Mouse (Mus musculus) hindbrain, postnatal 0 days (tissue): ENCODE measurements around the gene Zbtb34. TPM values are rescaled to one million over a fixed set of nuclear protein-coding genes. Genes with fewer than 3 reads are reported as not detected.

Experiments
- ATAC-seq: fragments of 200-750 bp; cut with Nextera tagmentation; 2 replicates; pipeline ENCODE4 v1.8.0; 2017; ENCODE audit warnings: mild to moderate bottlenecking, moderate TSS enrichment, moderate library complexity
- DNase-seq: peaks from one replicate; pipeline ENCODE4 v3.0.0-alpha.2; 2015; ENCODE audit warnings: low spot score
- H3K27ac ChIP-seq: fragments of 300-500 bp; sonication (generic); 2 replicates; pipeline ENCODE4 v1.5.1; 2014; ENCODE audit warnings: mild to moderate bottlenecking
- H3K27me3 ChIP-seq: fragments of 300-500 bp; sonication (generic); 2 replicates; pipeline ENCODE4 v1.6.1; 2014; ENCODE audit warnings: low read length, mixed read lengths; ENCODE audit not compliant: insufficient read depth
- H3K36me3 ChIP-seq: fragments of 300-500 bp; sonication (generic); 2 replicates; pipeline ENCODE4 v1.6.1; 2014; ENCODE audit warnings: low read length, mixed read lengths; ENCODE audit not compliant: insufficient read depth
- H3K4me1 ChIP-seq: fragments of 300-500 bp; sonication (generic); 2 replicates; pipeline ENCODE4 v1.6.1; 2014; ENCODE audit warnings: antibody characterized with exemption, low read length, mixed read lengths; ENCODE audit not compliant: insufficient read depth
- H3K4me2 ChIP-seq: fragments of 300-500 bp; sonication (generic); 2 replicates; pipeline ENCODE4 v1.6.1; 2014; ENCODE audit warnings: low read depth, mild to moderate bottlenecking, low read length, moderate library complexity, mixed read lengths
- H3K4me3 ChIP-seq: fragments of 300-500 bp; sonication (generic); 2 replicates; pipeline ENCODE4 v1.5.1; 2014; ENCODE audit warnings: low read length
- H3K9ac ChIP-seq: fragments of 300-500 bp; sonication (generic); replicated peaks from 2 replicates; pipeline ENCODE4 v1.6.1; 2014; ENCODE audit warnings: mild to moderate bottlenecking, low read length, moderate library complexity, mixed read lengths
- H3K9me3 ChIP-seq: fragments of 300-500 bp; sonication (generic); 2 replicates; pipeline ENCODE4 v1.6.1; 2016; ENCODE audit warnings: low read length, mixed read lengths
- CTCF ChIP-seq: IDR thresholded peaks from 2 replicates; pipeline ENCODE4 v1.5.1; 2016; ENCODE audit warnings: antibody characterized with exemption, control low read depth, low read depth
- WGBS: fragments of 180-500 bp; shearing (Covaris S2); extraction: QIAGEN DNeasy Blood & Tissue Kit; methylation state at CpG from one replicate; pipeline ENCODE4 v1.1.7; 2014; 5-methylcytosine and 5-hydroxymethylcytosine counted together
- polyA plus RNA-seq: library from polyadenylated mRNA; unstranded; fragments of >200 nt; fragmentation: Nextera tagmentation; extraction: Ambion mirVana; gene quantifications from 2 replicates; pipeline ENCODE4 v1.2.1, GENCODE M21; 2015
- total RNA-seq: library from RNA; depleted of rRNA; stranded (reverse); fragments of >200 nt; gene quantifications from 2 replicates; pipeline ENCODE4 v1.2.3, GENCODE M21; 2014

Zbtb34 gene
- total and polyA plus RNA-seq, 2 experiments from 2014 or later = 3.1 to 20.6 TPM

DNA sequence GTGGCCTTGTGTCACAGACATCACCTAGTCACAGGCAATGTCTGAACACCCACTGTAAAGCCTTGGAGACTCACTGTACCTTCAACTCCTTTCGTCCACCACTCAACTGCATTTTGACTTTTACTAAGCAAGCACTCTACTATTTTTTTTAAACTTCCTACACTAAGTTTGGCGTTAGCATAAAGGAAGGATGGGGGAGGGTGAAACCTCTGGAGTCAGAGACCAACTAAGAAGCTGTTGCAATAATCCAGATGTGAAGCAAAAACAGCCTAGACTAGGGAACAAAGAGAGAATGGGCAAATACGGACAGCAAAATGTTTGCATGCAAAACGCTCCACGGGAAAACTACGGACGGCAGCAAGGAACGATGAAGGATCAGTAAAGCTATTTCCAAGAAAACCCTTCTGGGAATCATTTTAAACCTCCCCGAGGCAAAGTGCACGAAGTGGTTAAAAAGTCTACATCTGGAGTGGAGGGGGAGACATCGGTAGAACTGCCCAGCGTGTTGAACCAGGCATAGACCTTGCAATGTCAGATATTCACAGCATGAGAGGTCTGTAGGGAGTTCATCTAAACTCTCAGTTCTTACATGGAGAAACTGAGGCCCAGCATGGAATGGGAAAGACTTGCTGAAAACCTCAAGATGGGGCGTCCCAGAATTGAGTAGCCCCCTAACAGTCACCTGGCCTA, 898 bp downstream of the Zbtb34 start:
- Histone ChIP-seq H3K36me3 (peaks cover 4% of the 10 kb centered on the region; the same call in 1 of the 2 replicates), H3K9me3 (no peaks in the 10 kb centered on the region), H3K4me1 (peaks cover 11% of the 10 kb centered on the region; the same call in 1 of the 2 replicates), H3K4me3 (peak overlapping the region; percentile 97), H3K27me3 (no peaks in the 10 kb centered on the region), H3K4me2 (peak overlapping the region; percentile 96), H3K9ac (peak overlapping the region; percentile 94), H3K27ac (peak overlapping the region; percentile 69; the same call in 1 of the 2 replicates)
- TF ChIP-seq CTCF = no peak
- 7% methylated on average over 13 of the region's 13 CpGs for WGBS
- no peak for DNase-seq
- ATAC-seq = no peak

DNA sequence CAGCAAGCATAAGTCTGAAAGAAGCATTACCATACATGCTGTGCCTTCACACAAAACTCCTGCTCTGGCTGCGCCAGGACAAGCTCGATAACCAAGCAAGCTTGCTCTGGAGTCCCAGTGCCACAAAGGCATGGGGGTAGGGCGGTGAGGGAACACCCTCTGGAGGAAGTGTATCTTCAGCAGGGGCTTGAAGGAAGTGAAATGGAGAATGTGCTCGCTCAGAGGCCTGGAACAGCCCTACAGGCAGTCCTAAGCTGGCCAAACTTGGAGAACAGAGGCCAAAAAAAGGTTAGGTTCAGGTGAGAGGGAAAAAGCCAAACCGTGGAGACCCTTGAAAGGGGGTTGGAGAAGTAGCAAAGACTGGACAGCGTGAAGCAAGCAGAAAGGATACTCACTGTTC, 1.8 kb downstream of the Zbtb34 start:
- Histone ChIP-seq H3K4me2 (peak overlapping the region; percentile 96), H3K4me1 (peaks cover 9% of the 10 kb centered on the region; the same call in 1 of the 2 replicates), H3K9me3 (no peaks in the 10 kb centered on the region), H3K36me3 (peaks cover 4% of the 10 kb centered on the region; the same call in 1 of the 2 replicates), H3K27ac (0 out of 2 replicates have a peak overlapping the region, but pooled peaks have one; percentile 2), H3K27me3 (no peaks in the 10 kb centered on the region), H3K9ac (no peak overlapping the region), H3K4me3 (peak overlapping the region; percentile 4; the same call in 1 of the 2 replicates)
- TF ChIP-seq CTCF = no peak
- no peak for DNase-seq
- WGBS = 44% methylated on average over 6 of the region's 6 CpGs
- no peak for ATAC-seq

- WGBS = 57% methylated on average over 10 of the region's 10 CpGs
- Histone ChIP-seq H3K27me3 (no peaks in the 10 kb centered on the region), H3K4me1 (peaks cover 9% of the 10 kb centered on the region; the same call in 1 of the 2 replicates), H3K9me3 (no peaks in the 10 kb centered on the region), H3K4me2 (no peak overlapping the region), H3K4me3 (no peak overlapping the region), H3K36me3 (peaks cover 4% of the 10 kb centered on the region; the same call in 1 of the 2 replicates), H3K27ac (no peak overlapping the region), H3K9ac (no peak overlapping the region)
- ATAC-seq (no peak), DNase-seq (no peak)
- TF ChIP-seq CTCF = no peak
Observed at GRCm38 (mm10) chr2:33426640-33427398, 4.3 kb downstream of the Zbtb34 start.

GRCm38 (mm10) chr2:33417454-33417853, 13.7 kb downstream of the Zbtb34 start:
- H3K4me2 ChIP-seq = no peak overlapping the region
- ATAC-seq (no peak), DNase-seq (no peak)
- no peak overlapping the region for H3K27ac ChIP-seq
- H3K9ac ChIP-seq = no peak overlapping the region
- TF ChIP-seq CTCF = no peak
- no peaks in the 10 kb centered on the region for H3K9me3 ChIP-seq
- WGBS = 86% methylated on average over 4 of the region's 4 CpGs
- H3K4me3 ChIP-seq = no peak overlapping the region
- H3K27me3 ChIP-seq = no peaks in the 10 kb centered on the region
- H3K36me3 ChIP-seq = no peaks in the 10 kb centered on the region
- no peaks in the 10 kb centered on the region for H3K4me1 ChIP-seq

DNA sequence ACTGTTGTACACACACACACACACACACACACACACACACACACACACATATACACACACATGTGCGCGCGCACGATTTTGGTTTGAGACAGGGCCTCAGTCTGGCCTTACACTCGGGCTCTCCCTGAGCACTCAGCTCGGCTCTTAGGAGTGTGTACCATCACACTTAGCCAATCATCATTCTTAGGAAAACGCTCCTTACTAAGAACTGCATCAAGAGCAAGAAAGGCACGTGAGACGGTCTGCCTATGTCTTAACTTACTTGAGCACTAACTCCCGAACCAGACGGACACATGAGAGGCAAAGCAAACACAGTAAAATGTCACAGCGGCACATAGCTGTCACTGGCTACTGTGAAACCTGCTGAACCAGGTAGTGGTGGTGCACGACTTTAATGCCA, 17.1 kb downstream of the Zbtb34 start:
- no peak overlapping the region for H3K9ac ChIP-seq
- peaks cover 19% of the 10 kb centered on the region; the same call in 1 of the 2 replicates for H3K36me3 ChIP-seq
- H3K4me2 ChIP-seq = no peak overlapping the region
- H3K27me3 ChIP-seq = no peaks in the 10 kb centered on the region
- no peak for ATAC-seq
- no peak for TF ChIP-seq CTCF
- H3K4me1 ChIP-seq = no peaks in the 10 kb centered on the region
- no peak overlapping the region for H3K4me3 ChIP-seq
- no peak for DNase-seq
- 93% methylated on average over 13 of the region's 13 CpGs for WGBS
- H3K27ac ChIP-seq = no peak overlapping the region
- H3K9me3 ChIP-seq = no peaks in the 10 kb centered on the region

- H3K9me3 ChIP-seq = no peaks in the 10 kb centered on the region
- H3K4me1 ChIP-seq = no peaks in the 10 kb centered on the region
- ATAC-seq (no peak), DNase-seq (no peak)
- peaks cover 19% of the 10 kb centered on the region; the same call in 1 of the 2 replicates for H3K36me3 ChIP-seq
- H3K27me3 ChIP-seq = no peaks in the 10 kb centered on the region
- no peak overlapping the region for H3K4me3 ChIP-seq
- H3K4me2 ChIP-seq = no peak overlapping the region
- WGBS = 77% methylated on average over 14 of the region's 14 CpGs
- H3K27ac ChIP-seq = no peak overlapping the region
- no peak overlapping the region for H3K9ac ChIP-seq
- no peak for TF ChIP-seq CTCF
Observed at GRCm38 (mm10) chr2:33412111-33412510, 19.0 kb downstream of the Zbtb34 start.
